Mouse (Mus musculus) thymus, postnatal 25 days (tissue): ENCODE data around the gene Mon1a.

Source experiments
- DNase-seq: peaks from one replicate; pipeline ENCODE4 v3.0.0; 2022

Gene Mon1a

DNA sequence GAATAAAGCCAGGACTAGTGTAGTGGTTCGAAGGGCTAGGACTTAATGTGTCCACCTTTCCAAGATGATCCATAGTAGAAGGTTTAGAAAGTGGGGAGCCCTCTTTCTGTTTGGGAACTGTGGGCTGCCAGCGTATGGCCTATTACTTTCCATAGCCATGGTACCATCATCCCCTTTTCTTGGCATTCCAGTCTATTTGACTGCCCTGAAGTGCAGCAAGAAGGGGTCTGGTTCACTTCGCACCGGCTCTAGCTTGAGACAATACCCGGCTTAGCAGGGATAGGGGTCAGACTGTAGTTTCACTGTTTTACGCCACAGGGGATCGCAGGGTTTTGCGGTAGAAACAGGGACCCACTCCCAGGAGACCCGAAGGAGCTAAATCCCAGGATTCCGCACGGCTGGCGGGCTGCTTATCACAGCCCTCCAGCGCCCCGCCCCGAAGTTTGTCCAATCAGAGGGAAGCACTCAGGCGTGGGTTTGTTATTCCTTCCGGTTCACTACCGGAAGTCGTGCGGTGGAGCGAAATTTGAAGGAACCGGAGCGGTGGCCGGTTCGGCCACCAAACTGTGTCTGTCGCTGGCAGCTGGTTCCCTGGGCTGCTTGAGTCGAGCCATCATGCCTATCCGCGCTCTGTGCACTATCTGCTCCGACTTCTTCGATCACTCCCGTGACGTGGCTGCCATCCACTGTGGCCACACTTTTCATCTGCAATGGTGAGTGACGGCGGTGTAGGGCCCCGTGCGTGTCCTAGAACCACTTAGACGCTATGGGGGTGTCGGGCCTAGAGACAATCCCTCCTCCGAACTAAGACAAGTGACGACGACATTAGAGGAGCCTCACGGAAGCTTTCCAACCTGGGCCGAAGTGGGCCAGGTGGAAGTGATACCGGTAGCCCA is 62.8 kb downstream of the Mon1a start:
- DNase-seq = peak; percentile 87
